Mouse (Mus musculus): ENCODE measurements around the gene Gzme. TPM values are rescaled to one million over a fixed set of nuclear protein-coding genes. Genes with fewer than 3 reads are reported as not detected.
"Not testable (repeated sequence)": the region's sequence is repeated elsewhere in the genome, so short reads cannot be mapped to it uniquely, and the experiment has no call there.

The Gzme gene
- not detected in 2 replicates for polyA plus RNA-seq (2012; ENCODE audit: insufficient read depth, low replicate concordance)

GRCm38 (mm10) chr14:56120525-56120924 is at the start of gene Gzme:
TSS of gene Gzme (minus strand) at chr14:56120625.
- TF ChIP-seq FLI1 (IDR thresholded peaks at IDR 0.05; ENCODE audit: low read length) (no peak), GATA1 (IDR thresholded peaks at IDR 0.05; ENCODE audit: borderline replicate concordance, low read length) (no peak)
- H3K36me3 ChIP-seq (replicated peaks; ENCODE audit: low read length) = no peaks in the 10 kb centered on the region
- H3K9me3 ChIP-seq = no peaks in the 10 kb centered on the region
- peaks cover 2% of the 10 kb centered on the region for H3K27me3 ChIP-seq (replicated peaks)
- H3K4me3 ChIP-seq (replicated peaks) = no peak within 1 kb of the TSS
- no peaks in the 10 kb centered on the region for H3K4me1 ChIP-seq

- Histone ChIP-seq H3K4me3 (replicated peaks) (no peak overlapping the region), H3K36me3 (replicated peaks; ENCODE audit: low read length) (no peaks in the 10 kb centered on the region), H3K27me3 (replicated peaks) (peaks cover 11% of the 10 kb centered on the region), H3K4me1 (no peaks in the 10 kb centered on the region), H3K9me3 (no peaks in the 10 kb centered on the region)
- TF ChIP-seq FLI1 (IDR thresholded peaks at IDR 0.05; ENCODE audit: low read length) (no peak), GATA1 (IDR thresholded peaks at IDR 0.05; ENCODE audit: borderline replicate concordance, low read length) (no peak)
Measured at GRCm38 (mm10) chr14:56168009-56168408, 47.6 kb upstream of the Gzme start.

- TF ChIP-seq GATA1 (IDR thresholded peaks at IDR 0.05; ENCODE audit: borderline replicate concordance, low read length) = no peak
- no peak for TF ChIP-seq FLI1 (IDR thresholded peaks at IDR 0.05; ENCODE audit: low read length)
- Histone ChIP-seq H3K36me3 (replicated peaks; ENCODE audit: low read length) (no peaks in the 10 kb centered on the region), H3K4me3 (replicated peaks) (no peak overlapping the region), H3K4me1 (no peaks in the 10 kb centered on the region), H3K9me3 (no peaks in the 10 kb centered on the region), H3K27me3 (replicated peaks) (no peaks in the 10 kb centered on the region)
Measured at GRCm38 (mm10) chr14:56162109-56162508, 41.7 kb upstream of the Gzme start.

GRCm38 (mm10) chr14:56159479-56159878 is 39.1 kb upstream of the Gzme start, which contains the start of gene Gzmg:
TSS of gene Gzmg (minus strand) at chr14:56159579.
- H3K27me3 ChIP-seq (replicated peaks); H3K9me3 ChIP-seq; H3K4me1 ChIP-seq; H3K36me3 ChIP-seq (replicated peaks; ENCODE audit: low read length); H3K4me3 ChIP-seq (replicated peaks): not testable (repeated sequence)

GRCm38 (mm10) chr14:56155340-56155739 is 34.9 kb upstream of the Gzme start:
- no peaks in the 10 kb centered on the region for H3K36me3 ChIP-seq (replicated peaks; ENCODE audit: low read length)
- TF ChIP-seq FLI1 (IDR thresholded peaks at IDR 0.05; ENCODE audit: low read length) = no peak
- TF ChIP-seq GATA1 (IDR thresholded peaks at IDR 0.05; ENCODE audit: borderline replicate concordance, low read length) = no peak
- H3K4me1 ChIP-seq = no peaks in the 10 kb centered on the region
- no peaks in the 10 kb centered on the region for H3K27me3 ChIP-seq (replicated peaks)
- no peak overlapping the region for H3K4me3 ChIP-seq (replicated peaks)
- no peaks in the 10 kb centered on the region for H3K9me3 ChIP-seq

- not testable (repeated sequence) for H3K4me3 ChIP-seq (replicated peaks); H3K9me3 ChIP-seq; H3K36me3 ChIP-seq (replicated peaks; ENCODE audit: low read length); H3K4me1 ChIP-seq; H3K27me3 ChIP-seq (replicated peaks)
Measured at GRCm38 (mm10) chr14:56133675-56134074, 13.2 kb upstream of the Gzme start.

- not testable (repeated sequence) for H3K4me3 ChIP-seq (replicated peaks); H3K9me3 ChIP-seq; H3K36me3 ChIP-seq (replicated peaks; ENCODE audit: low read length); H3K4me1 ChIP-seq; H3K27me3 ChIP-seq (replicated peaks)
Measured at GRCm38 (mm10) chr14:56132508-56132907, 12.1 kb upstream of the Gzme start, which contains the start of gene Gzmd. TSS of gene Gzmd (minus strand) at chr14:56132608.

GRCm38 (mm10) chr14:56128341-56128740 is 7.9 kb upstream of the Gzme start:
- Histone ChIP-seq H3K27me3 (replicated peaks) (no peaks in the 10 kb centered on the region), H3K36me3 (replicated peaks; ENCODE audit: low read length) (no peaks in the 10 kb centered on the region), H3K4me1 (no peaks in the 10 kb centered on the region), H3K4me3 (replicated peaks) (no peak overlapping the region), H3K9me3 (no peaks in the 10 kb centered on the region)
- no peak for TF ChIP-seq GATA1 (IDR thresholded peaks at IDR 0.05; ENCODE audit: borderline replicate concordance, low read length)

GRCm38 (mm10) chr14:56123516-56123915 is 3.1 kb upstream of the Gzme start:
- peaks cover 2% of the 10 kb centered on the region for H3K27me3 ChIP-seq (replicated peaks)
- H3K9me3 ChIP-seq = no peaks in the 10 kb centered on the region
- no peaks in the 10 kb centered on the region for H3K4me1 ChIP-seq
- no peaks in the 10 kb centered on the region for H3K36me3 ChIP-seq (replicated peaks; ENCODE audit: low read length)
- H3K4me3 ChIP-seq (replicated peaks) = no peak overlapping the region
- TF ChIP-seq FLI1 (IDR thresholded peaks at IDR 0.05; ENCODE audit: low read length) = no peak
- no peak for TF ChIP-seq GATA1 (IDR thresholded peaks at IDR 0.05; ENCODE audit: borderline replicate concordance, low read length)

GRCm38 (mm10) chr14:56115531-56116310 is 4.7 kb downstream of the Gzme start:
- not testable (repeated sequence) for H3K4me3 ChIP-seq (replicated peaks); H3K36me3 ChIP-seq (replicated peaks; ENCODE audit: low read length); H3K4me1 ChIP-seq; H3K27me3 ChIP-seq (replicated peaks); H3K9me3 ChIP-seq

All from megakaryocyte, embryonic 14.5 days (primary cell).